Mouse (Mus musculus) E14TG2a.4 (cell line): Measurements from ENCODE around the gene Spats2l.

Experiments
- CTCF ChIP-seq: conservative IDR thresholded peaks from 2 replicates; pipeline ENCODE4 v1.5.1; 2014; ENCODE audit warnings: low read length
- POU5F1 ChIP-seq: IDR thresholded peaks from 2 replicates; pipeline ENCODE4 v1.6.1; 2014; ENCODE audit warnings: low read length, borderline replicate concordance

GRCm38 (mm10) chr1:57741740-57742139 is 32.2 kb upstream of the Spats2l start:
- TF ChIP-seq CTCF: no peak
- TF ChIP-seq POU5F1: no peak
